Mouse (Mus musculus) hindbrain, embryonic 13.5 days (tissue): Measurements from ENCODE around the gene Plce1. TPM values are rescaled to one million over a fixed set of nuclear protein-coding genes. Genes with fewer than 3 reads are reported as not detected.
"Not testable (repeated sequence)": the region's sequence is repeated elsewhere in the genome, so short reads cannot be mapped to it uniquely, and the experiment has no call there.

Experiments
- ATAC-seq: fragments of 200-750 bp; cut with Nextera tagmentation; 2 replicates; pipeline ENCODE4 v1.8.0; 2017; ENCODE audit warnings: moderate TSS enrichment; ENCODE audit not compliant: low FRiP score
- H3K27ac ChIP-seq: fragments of 300-500 bp; sonication (generic); 2 replicates; pipeline ENCODE4 v1.5.1; 2015; ENCODE audit warnings: inconsistent platforms, mild to moderate bottlenecking, moderate library complexity
- H3K27me3 ChIP-seq: fragments of 300-500 bp; sonication (generic); 2 replicates; pipeline ENCODE4 v1.6.1; 2015; ENCODE audit warnings: mild to moderate bottlenecking, inconsistent platforms
- H3K36me3 ChIP-seq: fragments of 300-500 bp; sonication (generic); 2 replicates; pipeline ENCODE4 v1.6.1; 2015; ENCODE audit warnings: mild to moderate bottlenecking, inconsistent platforms
- H3K4me1 ChIP-seq: fragments of 300-500 bp; sonication (generic); replicated peaks from 2 replicates; pipeline ENCODE4 v1.6.1; 2015; ENCODE audit warnings: inconsistent platforms
- H3K4me2 ChIP-seq: fragments of 300-500 bp; sonication (generic); 2 replicates; pipeline ENCODE4 v1.6.1; 2015; ENCODE audit warnings: inconsistent platforms, mild to moderate bottlenecking, moderate library complexity
- H3K4me3 ChIP-seq: fragments of 300-500 bp; sonication (generic); 2 replicates; pipeline ENCODE4 v1.5.1; 2015; ENCODE audit warnings: mild to moderate bottlenecking, inconsistent platforms
- H3K9ac ChIP-seq: fragments of 300-500 bp; sonication (generic); 2 replicates; pipeline ENCODE4 v1.6.1; 2015; ENCODE audit warnings: mild to moderate bottlenecking, inconsistent platforms
- H3K9me3 ChIP-seq: fragments of 300-500 bp; sonication (generic); 2 replicates; pipeline ENCODE4 v1.6.1; 2016; ENCODE audit warnings: inconsistent platforms
- WGBS: fragments of 180-500 bp; shearing (Covaris S2); methylation state at CpG from one replicate; pipeline ENCODE4 v1.1.7; 2015; 5-methylcytosine and 5-hydroxymethylcytosine counted together
- polyA plus RNA-seq: library from polyadenylated mRNA; unstranded; fragments of >200 nt; fragmentation: Nextera tagmentation; extraction: Ambion mirVana; gene quantifications from 2 replicates; pipeline ENCODE4 v1.2.1, GENCODE M21; 2015

Gene Plce1
- polyA plus RNA-seq, 1 experiment from 2014 or later = 4.8 TPM

GRCm38 (mm10) chr19:38558816-38559215 lies 77.9 kb downstream of the Plce1 start:
- H3K27ac ChIP-seq = no peak overlapping the region
- ATAC-seq = no peak
- no peak overlapping the region for H3K9ac ChIP-seq
- WGBS = 73% methylated on average over 1 of the region's 1 CpGs
- no peaks in the 10 kb centered on the region for H3K4me1 ChIP-seq
- H3K27me3 ChIP-seq = no peaks in the 10 kb centered on the region
- no peaks in the 10 kb centered on the region for H3K36me3 ChIP-seq
- H3K9me3 ChIP-seq = no peaks in the 10 kb centered on the region
- H3K4me2 ChIP-seq = no peak overlapping the region
- no peak overlapping the region for H3K4me3 ChIP-seq

- not testable (repeated sequence) for H3K27me3 ChIP-seq
- 93% methylated on average over 1 of the region's 1 CpGs for WGBS
Measured at GRCm38 (mm10) chr19:38561887-38562286, 81.0 kb downstream of the Plce1 start.

GRCm38 (mm10) chr19:38566156-38566555 lies 85.2 kb downstream of the Plce1 start:
- H3K4me3 ChIP-seq = no peak overlapping the region
- ATAC-seq = no peak

More at GRCm38 (mm10) chr19:38561887-38562286, 81.0 kb downstream of the Plce1 start:
- ATAC-seq, H3K9me3 ChIP-seq, H3K36me3 ChIP-seq, H3K27ac ChIP-seq, H3K4me3 ChIP-seq, H3K4me2 ChIP-seq, H3K9ac ChIP-seq: not testable (repeated sequence)
- H3K4me1 ChIP-seq = peaks cover 13% of the 10 kb centered on the region

GRCm38 (mm10) chr19:38566752-38567151 lies 85.8 kb downstream of the Plce1 start:
- H3K36me3 ChIP-seq = no peaks in the 10 kb centered on the region
- peak overlapping the region; percentile 14; the same call in 1 of the 2 replicates for H3K27ac ChIP-seq
- no peaks in the 10 kb centered on the region for H3K9me3 ChIP-seq
- H3K4me3 ChIP-seq = no peak overlapping the region
- H3K9ac ChIP-seq = peak overlapping the region; percentile 43; the same call in 1 of the 2 replicates
- 13% methylated on average over 7 of the region's 7 CpGs for WGBS
- peak overlapping the region; percentile 22 for H3K4me2 ChIP-seq
- H3K27me3 ChIP-seq = no peaks in the 10 kb centered on the region
- H3K4me1 ChIP-seq = peaks cover 19% of the 10 kb centered on the region
- ATAC-seq = peak; percentile 81

More at GRCm38 (mm10) chr19:38566156-38566555, 85.2 kb downstream of the Plce1 start:
- H3K27me3 ChIP-seq = no peaks in the 10 kb centered on the region
- no peaks in the 10 kb centered on the region for H3K9me3 ChIP-seq
- no peak overlapping the region for H3K4me2 ChIP-seq
- no peak overlapping the region for H3K9ac ChIP-seq
- H3K36me3 ChIP-seq = no peaks in the 10 kb centered on the region
- peaks cover 19% of the 10 kb centered on the region for H3K4me1 ChIP-seq
- no peak overlapping the region; the same call in 1 of the 2 replicates for H3K27ac ChIP-seq

GRCm38 (mm10) chr19:38567331-38567730 lies 86.4 kb downstream of the Plce1 start:
- peaks cover 19% of the 10 kb centered on the region for H3K4me1 ChIP-seq
- no peaks in the 10 kb centered on the region for H3K36me3 ChIP-seq
- H3K4me3 ChIP-seq = no peak overlapping the region
- ATAC-seq = no peak
- no peak overlapping the region for H3K27ac ChIP-seq
- no peaks in the 10 kb centered on the region for H3K9me3 ChIP-seq
- no peak overlapping the region for H3K9ac ChIP-seq
- H3K4me2 ChIP-seq = no peak overlapping the region
- H3K27me3 ChIP-seq = no peaks in the 10 kb centered on the region
- 57% methylated on average over 5 of the region's 5 CpGs for WGBS

- no peak overlapping the region for H3K27ac ChIP-seq
- ATAC-seq = no peak
- H3K4me2 ChIP-seq = no peak overlapping the region
- peaks cover 5% of the 10 kb centered on the region; the same call in 1 of the 2 replicates for H3K4me1 ChIP-seq
- H3K9ac ChIP-seq = no peak overlapping the region
- no peaks in the 10 kb centered on the region for H3K9me3 ChIP-seq
- H3K27me3 ChIP-seq = no peaks in the 10 kb centered on the region
- no peaks in the 10 kb centered on the region for H3K36me3 ChIP-seq
- no peak overlapping the region for H3K4me3 ChIP-seq
- 54% methylated on average over 8 of the region's 8 CpGs for WGBS
Measured at GRCm38 (mm10) chr19:38578554-38579146, 97.7 kb downstream of the Plce1 start.

GRCm38 (mm10) chr19:38582861-38583260 lies 102.0 kb downstream of the Plce1 start:
- Histone ChIP-seq H3K4me1 (peaks cover 10% of the 10 kb centered on the region; the same call in 1 of the 2 replicates), H3K9ac (no peak overlapping the region), H3K27ac (no peak overlapping the region), H3K9me3 (no peaks in the 10 kb centered on the region), H3K4me2 (no peak overlapping the region), H3K36me3 (no peaks in the 10 kb centered on the region), H3K4me3 (no peak overlapping the region), H3K27me3 (no peaks in the 10 kb centered on the region)
- 93% methylated on average over 1 of the region's 1 CpGs for WGBS
- no peak for ATAC-seq

GRCm38 (mm10) chr19:38587559-38587958 lies 106.7 kb downstream of the Plce1 start:
- H3K4me2 ChIP-seq = no peak overlapping the region
- WGBS = 64% methylated on average over 5 of the region's 5 CpGs
- no peaks in the 10 kb centered on the region for H3K9me3 ChIP-seq
- H3K27me3 ChIP-seq = no peaks in the 10 kb centered on the region
- no peak for ATAC-seq
- H3K4me3 ChIP-seq = no peak overlapping the region
- peaks cover 5% of the 10 kb centered on the region; the same call in 1 of the 2 replicates for H3K4me1 ChIP-seq
- no peak overlapping the region for H3K27ac ChIP-seq
- H3K9ac ChIP-seq = no peak overlapping the region
- H3K36me3 ChIP-seq = no peaks in the 10 kb centered on the region

- Histone ChIP-seq H3K27me3 (no peaks in the 10 kb centered on the region), H3K9ac (no peak overlapping the region), H3K4me2 (no peak overlapping the region), H3K36me3 (no peaks in the 10 kb centered on the region), H3K9me3 (no peaks in the 10 kb centered on the region), H3K4me3 (no peak overlapping the region), H3K27ac (no peak overlapping the region), H3K4me1 (peaks cover 5% of the 10 kb centered on the region; the same call in 1 of the 2 replicates)
- no peak for ATAC-seq
- 84% methylated on average over 5 of the region's 5 CpGs for WGBS
Measured at GRCm38 (mm10) chr19:38589466-38589865, 108.6 kb downstream of the Plce1 start.

GRCm38 (mm10) chr19:38589941-38590340 lies 109.0 kb downstream of the Plce1 start:
- 85% methylated on average over 8 of the region's 8 CpGs for WGBS
- peaks cover 5% of the 10 kb centered on the region; the same call in 1 of the 2 replicates for H3K4me1 ChIP-seq
- ATAC-seq = no peak
- no peaks in the 10 kb centered on the region for H3K36me3 ChIP-seq
- no peak overlapping the region for H3K9ac ChIP-seq
- no peak overlapping the region for H3K4me3 ChIP-seq
- H3K27me3 ChIP-seq = no peaks in the 10 kb centered on the region
- H3K4me2 ChIP-seq = no peak overlapping the region
- H3K9me3 ChIP-seq = no peaks in the 10 kb centered on the region
- H3K27ac ChIP-seq = no peak overlapping the region

- H3K4me3 ChIP-seq = no peak overlapping the region
- no peaks in the 10 kb centered on the region for H3K27me3 ChIP-seq
- ATAC-seq = no peak
- no peaks in the 10 kb centered on the region for H3K9me3 ChIP-seq
- 81% methylated on average over 7 of the region's 7 CpGs for WGBS
- no peaks in the 10 kb centered on the region for H3K36me3 ChIP-seq
- peaks cover 2% of the 10 kb centered on the region; the same call in 1 of the 2 replicates for H3K4me1 ChIP-seq
- no peak overlapping the region for H3K4me2 ChIP-seq
- no peak overlapping the region for H3K27ac ChIP-seq
- H3K9ac ChIP-seq = no peak overlapping the region
Measured at GRCm38 (mm10) chr19:38592566-38593224, 111.8 kb downstream of the Plce1 start.

- H3K27me3 ChIP-seq = no peaks in the 10 kb centered on the region
- no peak overlapping the region for H3K27ac ChIP-seq
- H3K9ac ChIP-seq = no peak overlapping the region
- no peak overlapping the region for H3K4me3 ChIP-seq
- H3K36me3 ChIP-seq = no peaks in the 10 kb centered on the region
- ATAC-seq = no peak
- no peaks in the 10 kb centered on the region for H3K4me1 ChIP-seq
- H3K9me3 ChIP-seq = no peaks in the 10 kb centered on the region
- H3K4me2 ChIP-seq = no peak overlapping the region
- WGBS = 94% methylated on average over 12 of the region's 12 CpGs
Measured at GRCm38 (mm10) chr19:38593225-38593897, 112.5 kb downstream of the Plce1 start.
